Mouse (Mus musculus): Measurements from ENCODE around the gene Lat2. TPM values are rescaled to one million over a fixed set of nuclear protein-coding genes. Genes with fewer than 3 reads are reported as not detected.

The Lat2 gene
- polyA plus RNA-seq, 2 experiments: 1.7 to 1.8 TPM

DNA sequence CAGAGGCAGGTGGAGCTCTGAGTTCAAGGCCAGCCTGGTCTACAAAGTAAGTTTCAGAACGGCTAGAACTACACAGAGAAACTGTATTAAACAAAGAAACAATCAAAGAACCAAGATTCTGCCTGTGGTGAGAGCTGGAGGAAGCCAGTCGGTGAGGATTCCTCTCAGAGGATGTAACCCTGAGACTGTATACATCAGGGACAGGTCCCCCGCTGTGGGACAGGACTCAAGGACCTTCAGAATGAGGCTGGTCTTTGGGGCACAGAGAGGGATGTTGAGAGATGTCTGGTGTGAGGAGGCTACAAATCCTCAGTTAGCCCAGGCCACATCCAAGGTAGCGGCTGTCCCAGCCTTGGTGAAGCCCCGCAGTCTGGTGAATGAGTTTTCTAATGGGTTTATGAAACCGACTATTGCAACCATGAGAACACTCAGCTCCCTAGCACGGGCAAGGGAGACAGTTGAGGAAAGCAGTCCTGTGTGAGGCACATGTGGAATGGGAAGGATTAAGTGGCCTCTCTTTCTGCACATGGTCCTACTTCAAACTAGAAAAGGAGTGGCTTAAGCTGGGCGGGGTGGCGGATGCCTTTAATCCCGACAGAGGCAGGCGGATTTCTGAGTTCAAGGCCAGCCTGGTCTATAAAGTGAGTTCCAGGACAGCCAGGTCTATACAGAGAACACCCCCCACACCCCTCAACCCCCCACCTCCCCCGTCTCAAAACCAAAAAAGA, 4.7 kb downstream of the Lat2 start:
- Histone ChIP-seq H3K9me3 (ENCODE audit: control insufficient read depth, low read length) (no peaks in the 10 kb centered on the region), H3K4me3 (ENCODE audit: insufficient read depth in 1 of 2, low read depth in 2 of 2, low read length in 2 of 2) (no peak overlapping the region), H3K36me3 (replicated peaks; ENCODE audit: control insufficient read depth, insufficient read depth, low read depth) (no peaks in the 10 kb centered on the region), H3K4me2 (ENCODE audit: low read depth) (no peak overlapping the region), H3K4me1 (replicated peaks; ENCODE audit: control insufficient read depth in 2 of 2, insufficient read depth in 2 of 2, low read length in 1 of 2) (no peaks in the 10 kb centered on the region), H3K27ac (no peak overlapping the region), H3K9ac (replicated peaks) (no peak overlapping the region), H3K27me3 (ENCODE audit: control insufficient read depth, insufficient read depth, low read length) (no peaks in the 10 kb centered on the region)
- no peak for TF ChIP-seq CTCF (IDR thresholded peaks at IDR 0.05; ENCODE audit: low read depth)
- no peak for TF ChIP-seq EP300 (IDR thresholded peaks at IDR 0.05; ENCODE audit: low read depth)
- DNase-seq (ENCODE audit: low read depth in 3 of 3, low spot score in 3 of 3) (no peak), ATAC-seq (ENCODE audit: insufficient read depth) (no peak)
- WGBS (ENCODE audit: insufficient replicate concordance): 70% methylated on average over 12 of the region's 12 CpGs

DNA sequence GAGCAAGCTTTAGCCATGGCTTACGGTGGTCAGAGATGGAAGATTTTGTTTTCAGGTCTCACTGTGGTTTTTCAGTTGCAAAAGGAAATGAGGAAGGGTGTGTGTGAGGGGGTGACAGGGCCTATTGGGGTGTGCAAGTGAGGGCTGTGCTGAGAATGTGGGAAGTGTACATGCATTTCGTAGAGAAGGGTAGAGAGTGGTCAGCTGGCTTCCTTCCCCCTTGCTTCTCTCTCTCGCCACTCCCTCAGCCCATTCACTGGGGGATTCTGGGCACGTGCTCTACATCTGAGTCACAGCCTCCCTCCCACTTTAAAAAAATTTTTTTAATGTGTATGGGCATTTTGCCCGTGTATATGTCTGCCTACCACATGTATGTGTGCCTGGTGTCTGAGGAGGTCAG, 7.7 kb downstream of the Lat2 start:
- no peak overlapping the region for H3K4me2 ChIP-seq (ENCODE audit: low read depth)

DNA sequence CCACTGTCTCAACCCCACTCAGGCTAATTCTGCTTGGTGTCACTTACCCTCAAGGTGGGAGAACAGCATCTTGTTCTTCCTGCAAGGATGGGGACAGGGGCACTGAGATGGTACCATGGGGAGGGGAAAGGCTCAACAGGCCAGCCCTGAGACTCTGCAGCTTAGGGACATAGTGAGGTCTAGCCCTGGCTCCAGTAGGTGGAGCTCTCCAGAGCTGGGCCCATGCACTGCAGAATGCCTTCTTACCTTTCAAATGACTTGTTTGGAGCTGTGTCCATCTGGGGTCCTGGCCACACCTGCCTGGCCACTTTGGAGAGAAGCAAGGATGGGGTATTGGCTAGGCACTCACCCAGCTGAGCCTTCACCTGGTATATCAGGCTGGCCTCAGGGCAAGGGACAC, 8.5 kb downstream of the Lat2 start:
- DNase-seq (ENCODE audit: low read depth in 3 of 3, low spot score in 3 of 3) (no peak), ATAC-seq (ENCODE audit: insufficient read depth) (no peak)
- no peaks in the 10 kb centered on the region for H3K9me3 ChIP-seq (ENCODE audit: control insufficient read depth, low read length)
- H3K36me3 ChIP-seq (replicated peaks; ENCODE audit: control insufficient read depth, insufficient read depth, low read depth): no peaks in the 10 kb centered on the region
- no peak overlapping the region for H3K9ac ChIP-seq (replicated peaks)
- H3K27me3 ChIP-seq (ENCODE audit: control insufficient read depth, insufficient read depth, low read length): no peaks in the 10 kb centered on the region
- no peak overlapping the region for H3K27ac ChIP-seq
- no peak for TF ChIP-seq EP300 (IDR thresholded peaks at IDR 0.05; ENCODE audit: low read depth)
- peak; percentile 49 for TF ChIP-seq CTCF (IDR thresholded peaks at IDR 0.05; ENCODE audit: low read depth)
- no peak overlapping the region for H3K4me2 ChIP-seq (ENCODE audit: low read depth)
- H3K4me3 ChIP-seq (ENCODE audit: insufficient read depth in 1 of 2, low read depth in 2 of 2, low read length in 2 of 2): no peak overlapping the region
- no peaks in the 10 kb centered on the region for H3K4me1 ChIP-seq (replicated peaks; ENCODE audit: control insufficient read depth in 2 of 2, insufficient read depth in 2 of 2, low read length in 1 of 2)

More for the DNA sequence above, 7.7 kb downstream of the Lat2 start:
- Histone ChIP-seq H3K27me3 (ENCODE audit: control insufficient read depth, insufficient read depth, low read length) (no peaks in the 10 kb centered on the region), H3K36me3 (replicated peaks; ENCODE audit: control insufficient read depth, insufficient read depth, low read depth) (no peaks in the 10 kb centered on the region), H3K4me3 (ENCODE audit: insufficient read depth in 1 of 2, low read depth in 2 of 2, low read length in 2 of 2) (no peak overlapping the region), H3K27ac (no peak overlapping the region), H3K9me3 (ENCODE audit: control insufficient read depth, low read length) (no peaks in the 10 kb centered on the region), H3K9ac (replicated peaks) (no peak overlapping the region), H3K4me1 (replicated peaks; ENCODE audit: control insufficient read depth in 2 of 2, insufficient read depth in 2 of 2, low read length in 1 of 2) (no peaks in the 10 kb centered on the region)
- ATAC-seq (ENCODE audit: insufficient read depth): peak; percentile 32; the same call in 1 of the 2 replicates
- 16% methylated on average over 5 of the region's 5 CpGs for WGBS (ENCODE audit: insufficient replicate concordance)
- DNase-seq (ENCODE audit: low read depth in 3 of 3, low spot score in 3 of 3): no peak
- TF ChIP-seq EP300 (IDR thresholded peaks at IDR 0.05; ENCODE audit: low read depth): no peak
- TF ChIP-seq CTCF (IDR thresholded peaks at IDR 0.05; ENCODE audit: low read depth): no peak

DNA sequence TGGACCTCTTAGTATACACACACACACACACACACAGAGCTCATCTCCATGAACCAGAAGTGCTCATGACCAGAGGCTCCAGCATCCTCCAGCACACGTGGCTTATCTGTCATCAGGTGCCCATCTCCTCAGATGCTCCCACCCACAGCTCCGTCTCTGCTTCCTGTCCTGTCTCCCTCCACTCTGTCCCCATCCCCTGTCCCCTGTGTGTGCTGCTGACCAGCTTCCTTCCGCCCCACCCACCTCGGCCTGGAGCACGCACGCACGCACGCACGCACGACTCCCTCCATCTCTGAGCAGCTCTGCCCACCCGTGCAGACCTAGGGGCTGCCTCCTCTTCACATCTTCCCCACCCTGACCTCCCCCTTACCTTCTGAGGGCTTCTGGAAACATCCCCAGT, 10.4 kb downstream of the Lat2 start:
- 57% methylated on average over 11 of the region's 11 CpGs for WGBS (ENCODE audit: insufficient replicate concordance)
- TF ChIP-seq CTCF (IDR thresholded peaks at IDR 0.05; ENCODE audit: low read depth) (no peak), EP300 (IDR thresholded peaks at IDR 0.05; ENCODE audit: low read depth) (no peak)
- Histone ChIP-seq H3K36me3 (replicated peaks; ENCODE audit: control insufficient read depth, insufficient read depth, low read depth) (peaks cover 1% of the 10 kb centered on the region; the same call in 1 of the 2 replicates), H3K4me3 (ENCODE audit: insufficient read depth in 1 of 2, low read depth in 2 of 2, low read length in 2 of 2) (no peak overlapping the region), H3K9me3 (ENCODE audit: control insufficient read depth, low read length) (no peaks in the 10 kb centered on the region), H3K9ac (replicated peaks) (no peak overlapping the region), H3K4me1 (replicated peaks; ENCODE audit: control insufficient read depth in 2 of 2, insufficient read depth in 2 of 2, low read length in 1 of 2) (no peaks in the 10 kb centered on the region), H3K27ac (no peak overlapping the region), H3K27me3 (ENCODE audit: control insufficient read depth, insufficient read depth, low read length) (no peaks in the 10 kb centered on the region), H3K4me2 (ENCODE audit: low read depth) (no peak overlapping the region)
- ATAC-seq (ENCODE audit: insufficient read depth): no peak
- no peak for DNase-seq (ENCODE audit: low read depth in 3 of 3, low spot score in 3 of 3)

DNA sequence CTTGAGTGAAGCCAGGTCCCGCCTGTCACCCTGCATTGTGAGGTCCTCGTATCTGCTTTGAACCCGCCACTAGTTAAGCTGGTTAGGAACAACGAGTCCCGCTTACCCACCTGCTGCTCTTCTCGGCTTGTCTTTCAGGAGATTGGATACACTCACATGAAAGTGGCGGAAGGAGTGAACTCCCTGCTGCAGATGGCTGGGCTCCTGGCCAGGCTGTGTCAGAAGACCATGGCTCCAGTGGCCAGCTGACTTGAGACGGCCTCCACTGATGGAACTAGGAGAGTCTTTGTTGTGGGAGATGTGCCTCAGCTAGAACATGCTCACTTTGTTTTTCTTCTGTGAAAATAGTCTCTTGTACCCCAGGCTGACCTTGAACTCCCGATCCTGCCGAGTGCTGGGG, 17.1 kb downstream of the Lat2 start:
- H3K36me3 ChIP-seq (replicated peaks; ENCODE audit: control insufficient read depth, insufficient read depth, low read depth): peaks cover 48% of the 10 kb centered on the region
- H3K4me2 ChIP-seq (ENCODE audit: low read depth): no peak overlapping the region
- 87% methylated on average over 10 of the region's 10 CpGs for WGBS (ENCODE audit: insufficient replicate concordance)
- TF ChIP-seq EP300 (IDR thresholded peaks at IDR 0.05; ENCODE audit: low read depth) (no peak), CTCF (IDR thresholded peaks at IDR 0.05; ENCODE audit: low read depth) (no peak)
- ATAC-seq (ENCODE audit: insufficient read depth) (no peak), DNase-seq (ENCODE audit: low read depth in 3 of 3, low spot score in 3 of 3) (no peak)
- no peak overlapping the region for H3K9ac ChIP-seq (replicated peaks)
- H3K4me1 ChIP-seq (replicated peaks; ENCODE audit: control insufficient read depth in 2 of 2, insufficient read depth in 2 of 2, low read length in 1 of 2): peaks cover 2 to 8% of the 10 kb centered on the region in 2 experiments
- no peaks in the 10 kb centered on the region for H3K27me3 ChIP-seq (ENCODE audit: control insufficient read depth, insufficient read depth, low read length)
- H3K4me3 ChIP-seq (ENCODE audit: insufficient read depth in 1 of 2, low read depth in 2 of 2, low read length in 2 of 2): no peak overlapping the region
- H3K9me3 ChIP-seq (ENCODE audit: control insufficient read depth, low read length): no peaks in the 10 kb centered on the region
- no peak overlapping the region for H3K27ac ChIP-seq
